Mouse (Mus musculus) right cerebral cortex, postnatal 4 days (tissue): ENCODE results near the gene Tagap.
"Not testable (repeated sequence)": the region's sequence is repeated elsewhere in the genome, so short reads cannot be mapped to it uniquely, and the experiment has no call there.

ENCODE experiments used
- DNase-seq: peaks from one replicate; pipeline ENCODE4 v3.0.0-alpha.2; 2022

The Tagap gene

DNA sequence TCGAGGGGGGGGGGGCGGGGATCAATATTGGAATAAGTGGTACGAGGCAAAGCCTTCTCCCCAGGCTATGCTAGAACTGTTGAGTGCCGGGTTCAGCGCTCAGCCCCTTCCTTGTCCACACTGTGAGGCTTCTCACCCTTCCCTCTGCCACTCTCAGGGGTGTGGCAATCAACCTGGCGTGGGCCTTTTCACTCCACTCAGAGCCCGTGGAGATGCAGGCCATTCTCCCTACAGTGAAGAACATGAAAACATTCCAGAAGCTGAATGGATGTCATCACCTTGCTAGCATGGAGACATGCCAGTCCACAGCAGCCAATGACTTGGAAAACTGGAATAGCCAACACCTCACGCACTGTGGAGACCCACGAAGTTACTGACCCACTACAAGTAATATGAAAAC lies 10.0 kb upstream of the Tagap start:
- no peak for DNase-seq

DNA sequence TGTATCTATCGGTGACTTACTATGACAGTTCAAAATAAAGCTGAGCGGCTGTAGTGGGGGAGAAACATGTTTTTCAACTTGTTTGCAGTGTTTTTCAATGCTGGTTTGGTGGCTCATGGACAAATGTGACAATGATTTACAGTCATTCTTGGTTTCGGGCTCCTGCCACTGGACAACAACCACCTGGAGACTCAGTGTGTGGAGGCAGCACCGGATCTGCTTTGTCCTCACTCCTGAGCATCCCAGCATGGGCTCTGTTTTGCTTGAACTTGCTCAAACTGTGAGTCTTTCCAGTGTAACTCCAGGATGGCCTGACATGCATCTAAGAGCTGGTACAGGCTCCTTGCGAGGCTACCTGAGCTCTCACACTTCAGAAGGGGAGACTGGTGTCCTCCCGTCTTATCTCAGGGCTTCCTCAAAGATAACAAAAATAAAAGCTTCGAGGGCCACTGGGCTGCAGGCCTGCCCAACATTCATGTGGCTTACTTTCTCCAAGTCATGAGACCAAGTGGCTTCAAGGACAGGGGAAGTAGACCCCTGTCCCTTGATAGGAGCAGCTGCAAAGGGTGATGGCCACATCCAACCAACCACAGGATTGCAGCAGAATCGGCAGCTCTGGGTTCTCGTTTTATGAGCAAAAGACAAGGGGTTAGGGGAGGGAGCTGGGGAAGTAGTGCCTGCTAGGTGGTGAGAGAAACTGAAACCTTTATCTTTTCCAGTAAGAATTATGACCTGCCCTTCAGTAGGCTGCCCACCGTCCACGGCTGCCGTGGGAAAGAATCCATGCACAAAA lies 8.8 kb upstream of the Tagap start:
- DNase-seq, result no peak

DNA sequence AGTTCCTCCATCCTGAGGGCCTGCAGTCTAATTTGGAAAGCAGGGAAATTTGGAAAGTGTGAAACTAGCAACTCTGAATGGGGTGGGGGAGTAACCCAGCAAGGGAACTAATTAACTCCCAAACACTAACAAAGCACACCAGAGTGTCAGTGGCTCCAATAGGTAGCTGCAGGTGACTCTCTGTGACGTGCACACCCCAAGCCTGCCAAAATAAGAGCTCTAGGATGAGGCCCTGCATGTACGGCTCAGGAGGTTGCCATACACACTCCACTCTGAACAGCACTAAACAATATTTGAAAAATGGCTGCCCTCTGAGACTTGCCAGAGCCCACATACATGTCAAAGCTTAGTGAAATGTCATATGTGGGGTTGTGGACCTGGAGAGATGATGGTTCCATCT lies 7.4 kb upstream of the Tagap start:
- DNase-seq, result no peak

DNA sequence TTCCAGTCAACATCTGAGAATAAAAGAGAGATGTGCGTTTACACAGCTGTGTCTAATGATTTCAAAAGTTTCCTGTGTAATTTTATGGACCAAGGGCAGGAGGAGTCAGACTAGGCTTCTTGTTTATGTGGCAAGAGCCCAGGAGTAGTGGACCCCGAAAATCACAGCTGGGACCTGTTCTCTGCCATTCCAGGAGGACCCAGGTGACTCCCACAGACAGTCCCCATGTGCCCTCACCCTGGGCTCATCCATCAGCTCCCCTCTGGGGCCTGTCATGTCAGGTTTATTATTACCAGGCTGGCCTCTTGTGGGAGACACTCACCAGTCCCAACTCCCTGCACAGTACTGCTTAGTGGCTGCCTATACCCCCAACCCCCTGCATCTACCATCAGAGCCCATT lies 6.6 kb upstream of the Tagap start:
- no peak for DNase-seq

DNA sequence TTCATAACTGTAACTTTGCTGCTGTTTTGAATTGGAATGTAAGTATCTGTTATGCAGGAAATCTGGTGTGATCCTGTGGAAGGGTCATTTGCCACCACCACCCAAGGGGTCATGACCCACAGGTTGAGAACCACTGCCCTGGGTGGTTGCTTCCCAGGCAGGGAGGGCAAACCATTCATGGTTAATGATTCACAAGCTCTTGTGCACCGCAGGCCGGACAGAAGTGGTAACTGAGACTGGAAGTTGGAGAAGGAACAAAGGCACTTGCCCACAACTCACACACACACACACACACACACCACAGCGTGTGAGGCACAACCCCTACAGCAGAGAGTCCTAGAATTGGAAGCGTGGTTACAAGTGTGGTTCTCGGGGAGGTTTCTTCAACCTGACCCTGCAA lies 3.2 kb upstream of the Tagap start:
- no peak for DNase-seq

DNA sequence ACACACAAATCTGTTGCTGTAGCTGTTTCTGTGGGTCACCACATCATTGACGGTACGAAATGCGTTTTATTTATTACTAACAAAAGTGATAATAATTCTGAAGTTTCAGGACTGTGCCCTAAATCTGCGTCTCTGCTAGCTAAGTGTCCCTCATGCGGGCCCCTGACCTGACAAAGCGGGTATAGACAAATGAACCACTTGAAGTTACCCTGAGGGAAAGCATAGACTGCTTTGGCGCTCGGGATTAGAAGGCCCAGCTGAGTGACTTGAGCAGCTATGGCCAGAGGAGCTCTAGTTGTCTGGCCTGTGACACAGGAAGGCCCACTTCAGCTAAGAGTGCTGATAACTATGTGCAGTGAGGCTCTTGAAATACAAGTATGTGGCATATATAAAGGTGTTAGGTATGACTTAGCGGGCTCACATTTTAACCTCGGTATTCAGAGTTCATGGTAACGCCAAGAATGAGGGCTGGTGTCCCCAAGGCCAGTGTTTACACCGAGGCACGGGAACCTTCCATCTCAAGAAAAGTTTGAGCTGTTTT lies 1.5 kb upstream of the Tagap start:
- no peak for DNase-seq

DNA sequence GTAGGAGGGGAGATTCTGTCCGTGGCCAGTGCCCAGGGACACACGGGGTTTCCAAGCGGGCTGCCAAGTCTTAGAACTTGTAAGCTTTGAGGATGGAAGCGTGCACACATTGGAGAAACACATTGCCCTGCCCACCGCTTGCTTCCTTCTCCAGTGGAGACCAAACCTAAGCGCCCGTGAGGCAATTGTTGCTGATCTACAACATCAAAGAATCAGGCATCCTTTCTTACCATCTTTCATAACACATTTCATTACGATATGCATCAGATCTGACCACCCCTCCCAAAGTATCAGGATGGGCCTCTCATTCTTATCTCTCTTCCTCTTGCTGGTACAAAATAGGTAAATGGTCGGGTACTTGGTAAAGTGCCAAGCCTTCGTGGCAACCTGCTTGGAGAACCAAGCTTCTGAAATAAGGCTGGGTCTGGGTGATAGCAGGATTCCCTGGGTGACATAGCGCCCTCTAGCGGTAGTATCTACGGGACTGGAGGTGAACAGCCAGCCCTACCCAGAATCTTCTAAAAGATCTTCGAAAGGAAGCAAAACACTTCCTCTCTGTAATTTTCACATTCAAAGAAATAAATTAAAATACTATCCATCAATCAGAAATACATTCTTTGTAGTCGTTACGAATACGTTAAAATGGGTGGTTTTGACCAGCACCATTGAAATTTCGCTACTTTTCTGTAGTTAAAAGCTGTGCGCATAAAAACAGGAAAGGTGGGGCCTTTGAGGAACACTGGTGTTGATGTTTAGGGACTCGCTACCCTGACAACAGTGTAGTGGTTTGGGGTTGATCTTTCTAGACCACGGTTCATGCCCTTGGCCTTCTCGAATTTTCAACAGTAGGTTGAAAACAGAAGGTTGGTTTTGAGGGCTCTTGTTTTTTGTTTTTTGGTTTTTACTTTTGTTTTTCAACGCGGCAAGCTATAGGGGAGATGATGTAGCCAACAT lies 2.1 kb downstream of the Tagap start:
- peak; percentile 60 for DNase-seq

DNA sequence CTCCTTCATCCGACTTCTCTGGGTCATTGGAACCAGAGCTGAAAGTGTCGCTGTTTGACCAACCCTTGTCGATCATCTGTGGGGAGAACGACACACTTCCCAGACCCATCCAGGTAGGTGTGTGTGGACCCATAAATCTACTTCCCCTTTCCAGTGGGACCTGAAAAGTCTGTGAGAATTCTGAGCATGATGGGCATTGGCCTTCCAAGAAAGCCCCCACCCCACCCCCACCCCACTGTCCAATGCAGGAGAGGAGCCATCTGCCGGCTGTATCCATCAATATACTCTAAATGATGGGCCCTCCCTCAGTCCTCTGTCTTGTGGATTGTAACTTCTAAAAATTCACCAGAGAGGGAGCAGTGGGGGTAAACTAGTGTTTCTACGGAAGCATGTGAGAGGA lies 2.9 kb downstream of the Tagap start:
- no peak for DNase-seq

DNA sequence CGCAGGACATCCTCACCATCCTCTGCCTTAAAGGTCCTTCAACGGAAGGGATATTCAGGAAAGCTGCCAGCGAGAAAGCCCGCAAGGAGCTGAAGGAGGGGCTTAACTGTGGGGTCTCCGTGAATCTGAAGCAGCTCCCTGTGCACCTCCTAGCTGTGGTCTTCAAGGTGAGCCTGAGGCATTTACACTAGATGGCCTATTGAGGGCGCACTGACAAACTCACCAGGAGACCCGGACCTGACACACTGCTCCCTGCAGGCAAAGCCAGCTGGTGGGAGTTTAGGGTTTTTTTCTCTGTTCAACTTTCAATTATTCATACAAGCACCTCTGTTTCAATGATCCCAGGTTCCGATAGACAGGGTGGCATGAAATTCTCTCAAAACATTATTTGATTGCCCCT lies 3.5 kb downstream of the Tagap start:
- no peak for DNase-seq

DNA sequence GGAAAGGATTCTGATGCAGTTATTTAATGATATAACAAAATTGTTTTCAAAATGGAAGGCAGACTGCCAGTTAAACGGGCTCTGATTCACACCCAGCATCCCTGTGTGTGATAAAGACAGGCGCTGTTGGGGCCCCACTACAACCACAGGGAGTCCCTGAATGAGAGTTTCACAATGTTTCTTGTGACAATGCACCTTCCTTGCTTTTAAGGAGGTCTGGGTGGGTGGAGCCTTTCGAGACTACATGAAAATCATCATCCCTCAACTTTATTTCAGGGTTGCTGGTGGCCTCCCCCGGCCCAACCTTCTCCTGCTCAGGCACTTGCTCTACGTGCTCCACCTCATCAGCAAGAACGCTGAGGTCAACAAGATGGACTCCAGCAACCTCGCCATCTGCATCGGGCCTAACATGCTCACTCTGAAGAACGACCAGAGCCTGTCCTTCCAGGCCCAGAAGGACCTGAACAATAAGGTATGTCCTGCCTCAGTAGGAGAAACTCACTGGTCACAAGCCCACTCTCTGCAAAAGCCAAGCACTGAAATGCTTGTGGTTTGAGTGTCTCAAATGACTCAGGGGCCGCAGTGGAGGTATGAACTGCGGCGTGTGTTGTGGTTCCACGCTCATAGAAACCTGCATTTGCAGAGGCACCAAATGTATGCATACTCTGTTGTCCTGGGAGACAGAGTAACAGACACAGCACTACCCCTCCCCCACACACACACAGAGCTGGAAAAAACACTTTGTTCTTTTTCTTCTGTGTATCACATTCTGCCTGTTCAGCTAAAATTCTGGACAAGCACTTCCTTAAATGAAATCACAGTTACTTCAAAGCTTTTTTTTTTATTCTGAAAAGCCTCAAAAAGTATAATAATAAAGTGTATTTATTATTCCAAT lies 5.5 kb downstream of the Tagap start:
- no peak for DNase-seq

DNA sequence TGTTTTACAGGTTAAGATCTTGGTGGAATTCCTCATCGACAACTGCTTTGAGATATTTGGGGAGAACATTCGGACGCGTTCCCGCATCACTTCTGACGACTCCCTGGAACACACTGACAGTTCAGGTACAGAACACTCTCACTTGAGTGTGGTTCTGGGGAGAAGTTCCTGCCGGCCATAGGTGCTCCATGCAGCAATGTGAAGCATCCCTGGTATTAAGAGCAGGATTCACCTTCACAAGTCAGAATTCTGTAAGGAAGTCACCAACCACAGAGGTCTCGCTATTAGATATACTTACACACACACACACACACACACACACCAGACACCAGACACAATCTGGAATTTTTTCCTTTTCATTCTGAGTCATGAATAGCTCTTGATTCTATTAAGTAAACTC lies 6.3 kb downstream of the Tagap start:
- DNase-seq, result not testable (repeated sequence)

DNA sequence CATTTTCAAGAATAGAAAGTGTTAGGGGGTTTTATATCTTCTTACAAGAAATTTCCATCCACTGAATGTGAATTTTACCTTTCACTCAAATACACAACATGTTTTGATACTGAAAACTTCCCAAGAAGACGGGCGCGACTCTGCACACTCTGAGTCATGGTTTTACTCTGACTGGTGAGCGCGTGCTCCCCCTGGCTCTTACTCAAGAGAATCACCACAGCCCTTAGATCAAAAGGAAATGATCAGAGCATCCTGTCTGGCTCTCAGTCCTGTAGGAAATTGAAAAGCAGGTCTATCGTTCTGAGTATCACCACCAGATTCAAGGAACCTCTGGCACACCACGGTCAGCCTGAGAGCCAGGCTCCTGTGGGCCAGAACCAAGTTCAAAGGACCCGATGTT lies 13.8 kb downstream of the Tagap start:
- peak; percentile 28 for DNase-seq

DNA sequence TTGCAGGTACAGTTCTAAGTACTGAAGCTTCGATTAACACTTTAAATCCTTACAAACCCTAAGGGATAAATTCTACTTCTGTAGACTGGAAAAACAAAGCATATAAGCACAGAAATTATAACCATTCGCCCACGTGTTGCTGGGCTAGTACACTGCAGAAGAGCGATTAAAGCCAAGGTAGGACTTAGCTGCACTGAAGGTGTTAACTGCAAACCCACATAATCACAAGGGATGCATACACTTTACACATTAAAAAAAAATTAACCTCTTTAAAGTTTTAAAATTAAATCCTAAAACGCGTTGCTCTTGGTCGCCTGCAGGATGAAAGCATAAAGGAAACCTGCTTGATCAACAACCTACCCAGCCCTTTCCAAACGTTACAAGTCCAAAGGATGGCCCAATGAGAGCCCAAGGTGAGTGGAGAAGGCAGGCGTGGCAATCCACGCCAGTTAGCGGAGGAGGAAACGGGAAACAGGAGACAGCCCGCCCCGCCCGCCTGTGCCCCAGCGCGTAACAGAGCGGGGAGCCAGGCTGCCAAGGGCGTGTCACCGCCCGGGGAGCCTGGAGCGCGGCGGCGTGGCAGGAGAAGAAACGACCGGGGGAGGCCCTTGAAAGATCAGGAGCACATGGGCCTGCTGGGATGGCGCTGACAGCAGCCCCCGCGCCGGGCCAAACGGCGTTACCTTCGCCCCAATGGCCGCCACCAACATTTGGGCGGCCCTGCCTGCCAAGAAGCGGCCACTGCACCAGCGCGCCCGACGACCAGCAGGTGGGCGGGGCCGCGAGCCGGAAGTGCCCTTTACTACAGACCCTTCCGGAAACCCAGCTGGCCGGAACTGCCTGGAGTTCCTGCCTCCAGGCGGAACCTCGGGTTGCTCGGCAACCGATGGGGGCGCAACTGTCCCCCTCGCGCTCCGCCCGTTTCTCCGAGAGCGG lies 19.6 kb downstream of the Tagap start, which contains the start of gene Rsph3a:
Rsph3a (plus strand) TSS at position 498 of the 936 bp plus-strand sequence.
- peak; percentile 81 for DNase-seq

DNA sequence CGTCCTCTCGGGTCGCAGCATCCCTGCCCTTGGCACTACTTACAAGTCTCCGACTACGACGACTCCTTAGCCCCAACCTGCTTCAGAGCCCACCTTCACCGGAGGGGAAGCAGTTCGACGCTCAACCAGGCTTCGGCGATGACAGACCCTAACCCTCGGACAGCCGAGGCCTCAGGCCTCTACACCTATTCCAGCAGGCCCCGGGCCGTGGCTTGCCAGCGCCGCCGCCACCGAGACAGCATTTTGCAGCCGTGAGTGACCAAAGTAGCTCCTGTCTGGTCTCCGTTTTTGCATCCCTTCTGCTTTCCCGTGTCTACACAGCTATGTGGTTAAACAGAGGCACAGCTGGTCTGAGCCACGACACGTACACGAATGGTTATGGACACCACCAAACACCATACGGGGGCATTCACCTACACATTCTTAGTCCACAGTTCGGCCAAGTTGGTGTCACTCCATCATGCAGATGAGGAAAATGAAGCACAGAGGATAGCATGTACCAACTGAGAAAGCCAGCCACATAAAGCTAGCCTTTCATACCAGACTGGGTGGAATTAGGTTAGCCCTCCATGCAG lies 20.3 kb downstream of the Tagap start:
- DNase-seq, result not testable (repeated sequence)

DNA sequence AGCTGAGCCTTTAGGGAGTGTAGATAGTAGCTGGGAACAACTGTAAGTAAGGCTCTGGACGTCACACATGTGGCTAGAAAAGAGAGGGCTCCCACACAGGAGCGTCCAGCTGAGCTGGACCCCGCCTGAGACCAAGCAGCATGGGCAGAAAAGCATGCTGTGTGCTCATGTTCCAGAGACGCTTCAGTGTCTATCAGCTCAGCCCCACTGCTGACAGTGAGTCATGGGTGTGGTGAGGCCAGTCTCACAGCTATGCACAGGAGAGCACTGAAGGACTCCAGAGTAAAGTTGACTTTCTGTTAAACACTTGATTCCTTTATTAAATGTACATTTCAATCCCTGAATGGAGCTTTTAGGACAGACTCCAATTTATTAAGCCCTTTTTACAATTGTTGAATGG lies 25.5 kb downstream of the Tagap start:
- DNase-seq, result not testable (repeated sequence)

DNA sequence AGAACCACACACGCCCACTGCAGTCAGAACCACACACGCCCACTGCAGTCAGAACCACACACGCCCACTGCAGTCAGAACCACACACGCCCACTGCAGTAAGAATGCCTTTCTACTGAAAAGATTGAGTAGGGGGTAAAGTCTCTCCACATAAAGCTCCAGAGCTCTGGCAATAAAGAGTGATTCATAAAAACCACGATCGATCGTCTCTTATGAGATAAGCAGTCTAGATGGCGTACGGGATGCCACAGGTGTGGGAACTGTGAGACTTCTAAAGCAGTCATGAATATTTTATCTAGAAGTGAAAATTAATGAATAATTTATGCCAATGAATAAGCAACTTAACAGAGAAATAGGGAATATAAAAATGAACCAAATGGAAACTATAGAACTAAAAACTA lies 31.4 kb downstream of the Tagap start:
- not testable (repeated sequence) for DNase-seq

DNA sequence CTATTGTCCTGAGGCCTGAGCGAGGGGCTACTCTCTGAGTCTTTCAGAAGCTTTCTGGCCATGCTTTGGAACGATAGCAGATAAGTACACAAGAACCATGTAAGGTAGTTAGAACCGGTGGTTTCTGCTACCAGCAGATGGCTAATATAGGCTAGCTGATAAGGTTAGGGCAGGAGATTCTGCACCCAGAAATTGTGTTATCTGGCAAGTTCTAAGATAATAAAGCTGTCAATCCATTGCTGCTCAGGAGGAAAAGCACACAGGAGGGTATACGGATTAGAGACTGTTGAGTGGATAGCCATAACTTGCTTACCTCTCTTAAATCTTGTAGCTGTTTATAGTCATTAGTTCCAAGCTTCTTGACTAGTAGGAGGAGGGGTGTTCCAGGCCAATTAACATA lies 37.5 kb downstream of the Tagap start:
- not testable (repeated sequence) for DNase-seq

DNA sequence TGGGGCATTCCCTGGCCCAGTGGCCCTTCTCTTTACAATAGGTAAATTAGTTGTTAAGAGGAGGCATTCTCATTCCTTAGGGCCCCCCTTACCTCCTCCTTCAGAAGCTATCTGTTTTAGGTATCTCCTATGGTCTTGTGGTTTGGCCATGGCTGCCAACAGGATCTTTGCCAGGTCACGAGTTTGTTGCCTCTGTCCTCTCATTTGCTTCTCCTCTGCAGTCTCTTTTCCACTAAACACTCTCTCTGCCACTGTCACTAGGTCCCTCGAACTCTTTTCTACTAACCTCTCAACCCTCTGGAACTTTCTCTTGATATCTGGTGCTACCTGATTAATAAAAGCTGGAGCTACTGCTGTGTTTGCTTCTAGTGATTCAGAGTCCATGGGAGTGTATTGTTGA lies 38.6 kb downstream of the Tagap start:
- not testable (repeated sequence) for DNase-seq

DNA sequence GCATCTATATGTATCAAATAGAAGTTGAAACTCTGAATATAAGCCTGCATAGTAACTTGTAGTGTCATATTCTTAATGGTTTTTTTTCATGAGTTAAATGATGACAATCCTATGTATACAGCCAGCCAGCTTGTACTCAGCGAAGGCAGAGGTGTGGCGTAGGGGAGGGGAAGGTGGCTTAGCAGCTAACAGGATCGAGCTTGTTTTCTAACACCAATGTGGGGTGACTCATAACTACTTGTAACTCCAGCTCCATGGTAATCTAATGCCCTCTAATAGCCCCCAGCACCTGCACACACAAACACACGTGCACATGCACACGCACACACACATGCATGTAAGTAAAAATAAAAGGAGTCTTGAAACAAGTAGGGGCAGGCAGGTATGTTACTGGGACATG lies 42.7 kb downstream of the Tagap start:
- not testable (repeated sequence) for DNase-seq

DNA sequence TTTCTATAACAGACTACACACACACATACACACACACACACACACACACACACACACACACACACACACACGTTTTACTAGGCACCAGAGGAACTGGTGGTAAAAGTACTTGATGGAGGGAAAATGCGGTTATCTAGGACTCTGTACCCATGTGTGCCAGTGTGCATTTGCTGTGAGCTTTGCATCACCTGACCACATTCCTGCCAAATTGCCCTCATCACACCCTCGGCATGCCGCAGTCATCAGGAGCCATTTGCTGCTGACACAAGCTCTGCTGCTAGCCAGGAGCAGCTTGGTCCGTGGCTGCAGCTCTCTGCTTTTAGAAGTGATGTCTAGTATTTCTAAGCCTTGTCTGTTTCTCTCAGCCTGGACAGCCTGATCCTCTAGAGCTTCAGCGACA lies 44.0 kb downstream of the Tagap start:
- DNase-seq, result not testable (repeated sequence)

DNA sequence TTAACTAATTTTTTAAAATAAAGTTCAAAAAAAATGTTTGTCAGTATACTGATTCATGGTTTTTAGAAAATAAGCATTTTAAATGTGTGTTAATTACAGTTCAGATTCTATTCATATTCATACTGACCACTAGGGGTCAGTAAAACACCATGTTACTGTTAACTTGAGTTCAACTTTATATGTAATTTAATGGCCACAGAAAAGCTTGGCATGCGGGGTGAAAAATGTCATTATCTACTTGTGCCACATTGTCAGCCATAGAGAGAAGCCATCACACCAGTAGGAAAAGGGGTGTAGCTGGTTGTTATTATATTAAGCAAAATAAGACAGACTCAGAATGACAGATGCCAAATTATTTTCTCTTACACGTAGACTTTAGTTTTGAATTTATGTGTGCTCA lies 57.7 kb downstream of the Tagap start:
- not testable (repeated sequence) for DNase-seq
